Mouse (Mus musculus) thymus, adult 2 months (tissue): ENCODE measurements around the gene Rtp3. TPM values are rescaled to one million over a fixed set of nuclear protein-coding genes. Genes with fewer than 3 reads are reported as not detected.

ENCODE experiments used
- DNase-seq: peaks from one replicate; pipeline ENCODE4 v3.0.0; 2021
- H3K27ac ChIP-seq: fragments of 200-500 bp; 2 replicates; pipeline ENCODE4 v1.5.1; 2012; ENCODE audit warnings: low read length, control low read depth; ENCODE audit not compliant: control insufficient read depth, insufficient read depth
- H3K27me3 ChIP-seq: fragments of 200-500 bp; 2 replicates; pipeline ENCODE4 v1.6.1; 2012; ENCODE audit warnings: mild to moderate bottlenecking, low read length, moderate library complexity, mixed read lengths; ENCODE audit not compliant: control insufficient read depth, insufficient read depth
- H3K36me3 ChIP-seq: fragments of 200-500 bp; 2 replicates; pipeline ENCODE4 v1.6.1; 2012; ENCODE audit warnings: mild to moderate bottlenecking, low read length, moderate library complexity; ENCODE audit not compliant: control insufficient read depth, insufficient read depth
- H3K4me1 ChIP-seq: fragments of 200-500 bp; replicated peaks from 2 replicates; pipeline ENCODE4 v1.6.1; 2012; ENCODE audit warnings: low read length; ENCODE audit not compliant: control insufficient read depth, insufficient read depth
- H3K4me3 ChIP-seq: fragments of 200-500 bp; 2 replicates; pipeline ENCODE4 v1.5.1; 2012; ENCODE audit warnings: mild to moderate bottlenecking, low read length, control low read depth, moderate library complexity; ENCODE audit not compliant: control insufficient read depth, insufficient read depth
- CTCF ChIP-seq: fragments of 200-500 bp; IDR thresholded peaks from 2 replicates; pipeline ENCODE4 v1.5.1; 2012; ENCODE audit warnings: mild to moderate bottlenecking, control low read depth, low read length, moderate library complexity, borderline replicate concordance; ENCODE audit not compliant: control insufficient read depth, poor library complexity, insufficient read depth; ENCODE audit errors: extremely low read depth
- POLR2A ChIP-seq: fragments of 200-500 bp; IDR thresholded peaks from 2 replicates; pipeline ENCODE4 v1.6.1; 2012; ENCODE audit warnings: mild to moderate bottlenecking, low read length, control low read depth, moderate library complexity; ENCODE audit not compliant: control insufficient read depth, poor library complexity, insufficient read depth; ENCODE audit errors: extremely low read depth
- WGBS: fragments of 180-500 bp; shearing (Covaris S2); methylation state at CpG from one replicate; pipeline ENCODE4 v1.1.7; 2018; 5-methylcytosine and 5-hydroxymethylcytosine counted together
- polyA plus RNA-seq: library from polyadenylated mRNA; depleted of rRNA; stranded (reverse); fragments of >200 nt; gene quantifications from 2 replicates; pipeline ENCODE4 v1.2.3, GENCODE M21; 2012

The Rtp3 gene
- polyA plus RNA-seq, 1 experiment = 1.1 TPM

DNA sequence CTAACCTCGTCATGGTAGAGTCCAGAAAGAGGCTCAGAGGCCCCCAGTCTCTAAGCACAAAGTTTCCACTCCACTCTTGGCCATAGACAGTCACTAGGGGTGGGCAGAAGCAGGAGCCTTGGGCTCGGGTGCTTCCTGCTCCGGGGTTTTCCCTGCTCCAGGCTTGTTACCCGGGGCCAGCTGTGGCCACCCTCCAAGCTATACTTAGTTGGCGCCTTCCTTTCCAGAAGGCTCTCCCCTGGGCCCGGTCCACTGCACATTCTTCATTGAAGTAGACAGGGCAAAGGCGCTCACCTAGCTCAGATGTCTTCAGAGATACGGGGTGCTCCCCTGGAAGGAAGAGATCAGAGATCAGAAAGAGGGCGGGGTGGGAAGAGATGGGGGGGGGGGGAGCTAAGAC lies 21.2 kb upstream of the Rtp3 start:
- H3K27me3 ChIP-seq = no peaks in the 10 kb centered on the region
- WGBS = 88% methylated on average over 9 of the region's 9 CpGs
- no peak overlapping the region for H3K27ac ChIP-seq
- peaks cover 3% of the 10 kb centered on the region for H3K4me1 ChIP-seq
- DNase-seq = no peak
- no peak for TF ChIP-seq POLR2A
- TF ChIP-seq CTCF = no peak
- H3K4me3 ChIP-seq = no peak overlapping the region
- no peaks in the 10 kb centered on the region for H3K36me3 ChIP-seq

DNA sequence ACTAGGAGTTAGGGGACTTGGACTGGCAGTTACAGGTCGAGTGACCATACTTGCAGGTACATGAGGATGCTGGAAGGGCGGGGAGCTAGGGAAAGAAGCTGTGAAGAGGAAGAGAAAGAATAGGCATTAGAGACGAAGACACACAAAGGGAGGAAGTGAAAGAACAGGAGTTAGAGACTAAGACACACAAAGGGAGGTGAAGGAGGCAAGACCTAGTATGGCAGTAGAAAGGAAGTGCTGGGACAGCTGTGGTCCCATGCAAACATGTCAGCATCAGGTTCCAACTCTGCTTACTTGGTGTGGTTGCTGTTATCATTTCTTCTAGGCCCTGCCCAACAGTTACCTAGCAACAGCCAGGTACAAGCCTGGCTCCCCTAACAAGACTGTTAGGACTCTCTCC lies 19.4 kb upstream of the Rtp3 start:
- Histone ChIP-seq H3K27me3 (no peaks in the 10 kb centered on the region), H3K4me1 (peaks cover 3% of the 10 kb centered on the region), H3K36me3 (no peaks in the 10 kb centered on the region), H3K4me3 (no peak overlapping the region), H3K27ac (no peak overlapping the region)
- 76% methylated on average over 3 of the region's 3 CpGs for WGBS
- no peak for DNase-seq
- no peak for TF ChIP-seq CTCF
- TF ChIP-seq POLR2A = no peak

DNA sequence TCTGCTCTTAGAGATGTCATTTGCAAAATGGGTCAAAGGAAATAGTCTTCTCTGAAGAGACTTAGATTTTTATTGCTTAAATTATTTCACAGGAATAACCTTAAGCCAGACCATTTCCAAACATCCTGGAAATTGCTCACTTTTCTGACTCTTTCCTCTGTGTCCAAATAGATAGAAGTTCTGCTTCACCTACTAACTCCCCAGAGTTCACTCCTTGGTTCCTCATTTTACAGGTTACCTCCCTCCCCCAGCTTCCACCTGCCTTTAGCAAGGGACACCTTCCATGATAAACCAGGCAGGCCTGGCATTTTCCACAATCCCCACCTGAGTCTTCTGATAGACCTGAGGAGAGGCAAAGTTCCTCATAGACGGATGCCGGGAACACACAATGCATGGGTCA lies 16.2 kb upstream of the Rtp3 start:
- Histone ChIP-seq H3K36me3 (no peaks in the 10 kb centered on the region), H3K4me3 (no peak overlapping the region), H3K27me3 (no peaks in the 10 kb centered on the region), H3K27ac (no peak overlapping the region), H3K4me1 (peaks cover 3% of the 10 kb centered on the region)
- TF ChIP-seq POLR2A = no peak
- 95% methylated on average over 2 of the region's 2 CpGs for WGBS
- no peak for DNase-seq

DNA sequence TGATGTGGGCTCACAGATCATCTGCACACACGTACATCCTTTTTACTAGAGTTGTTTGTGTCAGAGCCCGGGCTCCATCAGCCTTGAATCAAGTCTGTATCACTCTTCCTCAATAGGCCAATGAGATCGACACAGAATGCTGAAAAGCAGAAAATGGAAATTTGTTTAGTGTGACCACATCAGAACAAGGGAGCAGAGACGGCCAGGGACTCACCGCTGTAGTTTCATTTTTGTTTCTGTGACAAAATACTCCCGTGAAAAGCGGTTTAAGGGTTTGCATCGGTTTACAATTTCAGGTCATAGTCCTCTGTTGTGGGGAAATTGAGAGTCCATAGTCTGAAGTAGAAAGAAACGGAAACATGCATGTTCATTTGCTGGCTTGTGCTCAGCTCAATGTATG lies 12.9 kb upstream of the Rtp3 start:
- Histone ChIP-seq H3K4me3 (no peak overlapping the region), H3K4me1 (no peaks in the 10 kb centered on the region; the same call in 1 of the 2 replicates), H3K36me3 (no peaks in the 10 kb centered on the region), H3K27ac (no peak overlapping the region), H3K27me3 (no peaks in the 10 kb centered on the region)
- no peak for TF ChIP-seq POLR2A
- TF ChIP-seq CTCF = no peak
- WGBS = 35% methylated on average over 9 of the region's 9 CpGs
- DNase-seq = no peak

DNA sequence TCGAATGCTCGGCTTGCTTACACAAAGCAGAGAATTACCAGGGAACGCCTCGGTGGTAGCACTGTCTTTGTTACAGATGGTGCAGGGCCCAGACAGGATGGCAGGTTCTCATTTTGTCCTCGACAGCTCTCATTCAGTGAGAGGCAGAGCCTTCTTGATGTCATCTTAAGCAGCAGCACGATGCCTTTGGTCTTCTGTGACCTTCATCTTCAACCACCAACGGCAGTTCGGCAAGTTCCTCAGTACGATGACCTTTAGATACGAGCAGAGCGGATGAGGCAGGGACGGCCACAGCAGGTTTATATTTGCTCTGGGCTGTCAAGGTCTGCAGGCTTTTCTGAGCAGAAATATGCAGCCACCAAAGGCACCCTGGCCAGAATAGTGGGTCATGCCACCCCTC lies 11.2 kb upstream of the Rtp3 start:
- no peak overlapping the region for H3K27ac ChIP-seq
- DNase-seq = no peak
- no peaks in the 10 kb centered on the region for H3K36me3 ChIP-seq
- H3K27me3 ChIP-seq = no peaks in the 10 kb centered on the region
- no peak for TF ChIP-seq CTCF
- TF ChIP-seq POLR2A = no peak
- 94% methylated on average over 12 of the region's 12 CpGs for WGBS
- no peaks in the 10 kb centered on the region; the same call in 1 of the 2 replicates for H3K4me1 ChIP-seq
- H3K4me3 ChIP-seq = no peak overlapping the region

DNA sequence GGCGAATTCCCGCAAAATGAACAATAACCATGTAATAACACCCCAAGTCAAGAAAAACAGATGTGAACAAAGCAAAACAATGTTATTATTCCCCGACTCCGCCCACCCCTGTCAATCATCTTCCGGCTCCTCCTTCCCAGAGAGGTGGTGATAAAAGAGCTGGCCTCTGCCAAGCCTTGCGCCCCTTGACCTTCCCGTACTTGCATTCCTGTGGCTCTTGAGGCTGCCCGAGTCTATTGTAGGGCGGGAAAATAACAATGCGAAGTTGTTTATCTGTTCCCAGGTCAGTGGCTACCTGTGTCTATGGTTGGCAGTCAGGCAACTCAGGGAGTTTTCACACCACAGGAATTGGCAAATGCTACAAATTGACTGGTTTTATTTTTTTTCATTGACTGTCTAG lies 9.5 kb upstream of the Rtp3 start:
- no peaks in the 10 kb centered on the region for H3K36me3 ChIP-seq
- H3K4me3 ChIP-seq = no peak overlapping the region
- peaks cover 1% of the 10 kb centered on the region for H3K4me1 ChIP-seq
- H3K27ac ChIP-seq = no peak overlapping the region
- no peak for DNase-seq
- TF ChIP-seq CTCF = no peak
- TF ChIP-seq POLR2A = no peak
- no peaks in the 10 kb centered on the region for H3K27me3 ChIP-seq
- WGBS = 92% methylated on average over 10 of the region's 10 CpGs

DNA sequence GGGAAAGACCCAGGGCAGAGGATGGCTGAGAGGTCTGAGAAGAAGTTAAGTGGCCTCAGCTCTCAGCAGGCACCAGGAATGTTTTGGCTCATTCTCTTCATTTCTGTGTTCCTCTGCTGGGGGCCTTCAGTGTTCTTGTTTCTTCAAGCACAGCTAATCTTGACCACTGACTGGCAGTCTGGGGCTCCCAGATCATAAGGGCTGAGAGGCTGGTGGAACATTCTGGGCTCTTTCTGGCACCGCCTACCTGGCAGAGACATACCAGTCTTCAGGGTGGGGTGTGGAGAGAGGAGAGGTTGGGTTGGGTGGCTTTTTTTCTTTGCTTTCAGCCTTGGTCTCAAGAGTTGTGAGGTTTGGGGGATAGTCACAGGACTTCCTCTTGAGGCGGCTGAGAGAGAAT lies 8.7 kb upstream of the Rtp3 start:
- DNase-seq = no peak
- 53% methylated on average over 2 of the region's 2 CpGs for WGBS
- no peak overlapping the region for H3K27ac ChIP-seq
- H3K4me3 ChIP-seq = no peak overlapping the region
- no peak for TF ChIP-seq CTCF
- TF ChIP-seq POLR2A = no peak
- H3K27me3 ChIP-seq = no peaks in the 10 kb centered on the region
- H3K4me1 ChIP-seq = peaks cover 3% of the 10 kb centered on the region
- no peaks in the 10 kb centered on the region for H3K36me3 ChIP-seq
